Mouse (Mus musculus): ENCODE results near the gene Serpina1b.
"Not testable (repeated sequence)": the region's sequence is repeated elsewhere in the genome, so short reads cannot be mapped to it uniquely, and the experiment has no call there.

Serpina1b gene

DNA sequence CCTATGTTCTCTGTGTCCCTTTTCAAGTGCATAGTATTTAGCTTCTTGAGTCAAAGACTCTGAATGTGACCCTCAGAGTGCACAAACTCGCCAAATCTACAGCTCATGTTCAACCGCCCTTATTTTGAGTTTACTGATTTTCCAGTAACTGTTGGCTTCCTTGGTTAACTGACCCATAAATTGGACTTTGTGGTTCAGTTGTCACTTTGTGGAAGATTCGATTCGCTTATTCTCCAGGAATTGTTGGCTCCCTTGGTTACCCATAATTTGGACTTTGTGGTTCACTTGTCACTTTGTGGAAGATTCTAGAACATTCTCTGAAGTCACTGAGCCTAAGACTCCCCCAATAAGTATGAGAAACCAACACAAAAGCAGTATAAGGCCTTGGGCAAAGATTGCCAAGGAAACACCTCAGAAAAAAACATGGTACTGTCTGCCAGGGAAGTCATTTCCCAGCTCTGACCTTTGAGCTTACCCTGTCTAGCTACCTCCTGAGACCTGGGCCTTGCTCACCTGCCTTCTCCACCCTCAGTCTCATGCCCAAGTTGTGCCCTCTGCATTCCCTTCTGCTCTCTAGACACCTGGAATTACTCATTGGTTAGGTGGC lies 129.9 kb downstream of the Serpina1b start:
- no peak for DNase-seq (ENCODE audit: extremely low spot score, low read depth, low spot score)

DNA sequence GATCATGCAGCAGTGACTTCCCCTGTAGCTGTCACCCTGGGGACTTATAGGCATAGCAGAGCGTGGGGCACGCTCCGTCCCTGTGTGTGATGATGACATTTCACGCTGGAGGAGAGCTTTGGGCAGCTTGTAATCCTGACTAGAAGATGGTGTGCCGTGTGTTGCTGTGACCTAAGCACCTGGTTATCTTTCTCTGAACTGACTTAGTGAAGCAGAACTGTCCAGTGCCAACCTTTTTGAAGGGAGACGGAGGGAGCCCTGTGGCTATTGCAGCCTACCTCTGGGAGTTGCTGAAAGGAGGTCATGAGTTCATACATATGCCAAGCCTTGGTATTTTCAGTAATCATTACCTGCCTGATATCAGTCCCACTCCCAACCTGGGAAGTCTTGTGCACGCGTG lies 134.7 kb downstream of the Serpina1b start, which contains the start of gene Serpina1f:
Gene Serpina1f, minus strand, starts transcription at position 101 of the 400 bp plus-strand sequence.
- DNase-seq (ENCODE audit: extremely low spot score, low read depth, low spot score): no peak

DNA sequence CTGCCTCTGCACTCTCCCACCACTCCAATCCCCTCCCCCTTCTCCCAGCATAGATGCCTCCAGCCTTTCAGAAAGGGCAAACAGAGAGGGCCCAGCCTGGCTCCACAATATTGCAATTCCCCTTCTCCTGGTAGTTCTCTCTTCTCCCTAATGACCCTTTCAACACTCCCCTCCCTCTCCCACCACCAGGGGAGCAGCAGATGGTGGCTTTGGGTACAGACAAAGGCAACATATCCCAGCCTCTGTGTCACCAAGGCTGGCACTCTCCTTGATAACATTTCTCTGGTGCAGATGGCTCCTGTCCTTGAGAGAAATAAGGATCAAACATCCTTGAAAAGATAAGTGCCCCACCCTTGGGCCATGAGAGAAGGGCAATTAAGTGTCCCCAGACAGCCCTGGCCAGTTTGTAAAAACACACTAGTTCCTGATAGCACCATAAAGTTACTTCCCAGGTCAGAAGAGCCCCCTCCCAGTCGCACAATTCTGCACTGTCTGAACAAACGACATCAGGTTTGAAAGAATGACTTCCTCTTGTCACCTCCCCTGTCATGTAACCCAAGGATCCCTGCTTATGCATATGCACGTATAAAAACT lies 141.9 kb downstream of the Serpina1b start:
- no peak for DNase-seq (ENCODE audit: extremely low spot score, low read depth, low spot score)

DNA sequence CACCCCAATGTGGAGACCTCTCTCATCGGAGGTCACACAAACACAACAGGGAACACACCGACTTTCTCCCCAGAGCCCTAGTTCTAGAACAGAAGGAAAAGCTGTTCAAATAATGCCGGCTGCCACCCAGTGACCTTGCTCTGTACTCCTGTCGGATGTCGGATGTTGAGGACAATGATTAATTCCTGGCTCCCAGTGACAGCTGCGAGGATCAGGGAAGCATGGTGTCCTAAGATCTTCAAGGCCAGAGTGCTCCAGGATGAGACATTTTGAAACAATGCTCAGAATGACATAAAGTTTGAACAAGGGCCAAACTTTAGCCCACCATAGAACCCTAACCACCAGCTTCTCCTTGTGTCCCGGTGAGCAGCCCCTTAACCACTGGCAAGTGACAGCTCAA lies 143.2 kb downstream of the Serpina1b start:
- no peak for DNase-seq (ENCODE audit: extremely low spot score, low read depth, low spot score)

DNA sequence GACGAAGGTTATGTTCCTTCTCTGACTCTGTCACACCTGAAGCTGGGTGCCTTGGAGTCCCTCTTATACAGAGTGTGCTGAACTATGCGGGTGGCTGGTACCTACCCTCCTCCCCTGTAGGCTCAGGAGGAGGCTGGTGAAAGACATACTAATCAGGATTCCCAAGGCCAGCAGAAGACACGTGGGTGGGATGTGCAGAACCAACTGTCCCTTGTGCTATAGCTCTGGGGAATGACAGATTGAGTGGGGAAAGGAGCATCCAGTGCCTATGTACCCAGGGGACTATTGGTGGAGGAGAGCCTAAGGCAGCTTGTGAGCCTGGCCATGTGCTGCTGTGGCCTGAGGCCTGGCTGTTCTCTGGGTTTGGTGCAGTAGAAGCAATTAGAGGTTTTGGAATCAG lies 144.1 kb downstream of the Serpina1b start:
- no peak for DNase-seq (ENCODE audit: extremely low spot score, low read depth, low spot score)

DNA sequence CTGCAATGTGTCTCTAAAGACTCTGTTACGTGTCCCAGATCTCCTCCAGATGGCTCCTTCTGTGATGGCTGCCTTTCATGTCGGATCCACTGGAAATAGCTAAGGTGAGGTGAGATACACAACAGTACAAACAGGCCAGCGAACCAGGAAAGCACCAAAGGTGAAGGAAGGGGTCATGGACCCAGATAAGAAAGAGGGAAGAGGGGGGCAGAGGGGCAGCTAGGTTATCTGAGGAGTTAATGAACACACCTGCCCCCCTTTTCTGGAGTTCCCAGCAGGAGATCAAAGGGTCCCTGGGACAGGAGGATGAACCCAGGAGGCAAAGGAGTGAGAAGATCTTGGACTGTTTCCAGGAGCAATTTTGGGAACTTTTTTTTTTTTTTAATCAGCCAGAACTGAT lies 144.8 kb downstream of the Serpina1b start:
- DNase-seq (ENCODE audit: extremely low spot score, low read depth, low spot score): no peak

DNA sequence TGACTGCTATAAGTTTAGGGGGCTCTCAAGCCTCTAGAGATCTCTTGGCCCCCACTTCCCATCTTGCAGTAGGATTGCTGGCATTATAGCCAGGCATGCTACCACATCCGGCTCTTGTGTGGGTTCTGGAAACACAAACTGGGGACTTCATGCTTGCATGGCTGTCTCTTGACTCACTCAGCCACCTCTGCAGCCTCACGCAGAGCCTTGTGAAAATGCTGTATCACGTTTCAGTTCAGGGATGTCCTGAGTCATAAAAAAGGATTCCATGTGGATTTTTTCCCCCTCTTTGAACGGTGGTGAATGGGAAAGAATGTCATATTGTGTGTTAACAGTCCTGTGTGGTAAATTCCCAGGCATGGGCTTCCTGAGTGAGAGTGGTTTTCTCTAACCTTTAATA lies 146.4 kb downstream of the Serpina1b start:
- no peak for DNase-seq (ENCODE audit: extremely low spot score, low read depth, low spot score)

DNA sequence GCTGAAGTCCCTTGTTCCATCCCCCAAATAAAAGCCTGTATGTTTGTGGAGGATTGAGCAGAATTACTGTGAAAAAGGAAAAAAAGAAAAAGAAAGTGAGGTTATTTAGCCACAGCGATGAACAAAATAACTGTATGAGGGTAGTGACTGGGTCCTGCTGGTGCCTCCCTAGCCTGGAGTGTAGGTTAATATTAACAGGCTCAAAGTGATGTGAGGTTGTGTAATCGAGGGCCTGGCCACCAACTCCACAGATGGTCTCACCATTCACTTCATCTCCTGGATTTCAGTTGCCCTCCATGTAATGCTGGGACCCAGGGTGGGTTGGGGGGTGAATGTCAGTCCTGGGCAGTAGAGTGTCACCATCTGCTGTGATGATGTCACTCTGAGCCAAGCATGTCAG lies 148.4 kb downstream of the Serpina1b start:
- no peak for DNase-seq (ENCODE audit: extremely low spot score, low read depth, low spot score)

DNA sequence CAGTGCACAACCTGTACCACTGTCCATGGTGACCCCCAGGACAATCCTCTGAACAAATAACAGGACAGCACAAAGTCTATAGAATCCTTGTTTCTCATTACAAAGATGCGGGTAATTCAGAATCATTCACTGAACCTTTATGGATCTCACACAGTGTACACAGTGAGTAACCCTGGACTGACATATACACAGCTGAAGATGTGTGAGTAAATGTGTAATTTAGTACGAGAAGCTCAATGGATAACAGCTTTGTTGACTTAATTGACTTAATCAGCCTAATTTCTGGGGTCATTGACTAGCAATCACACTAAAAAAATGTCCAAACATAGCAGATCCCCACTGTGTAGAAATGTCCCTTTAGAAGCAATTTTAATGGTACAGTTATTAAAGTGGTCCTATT lies 149.0 kb downstream of the Serpina1b start:
- no peak for DNase-seq (ENCODE audit: extremely low spot score, low read depth, low spot score)

DNA sequence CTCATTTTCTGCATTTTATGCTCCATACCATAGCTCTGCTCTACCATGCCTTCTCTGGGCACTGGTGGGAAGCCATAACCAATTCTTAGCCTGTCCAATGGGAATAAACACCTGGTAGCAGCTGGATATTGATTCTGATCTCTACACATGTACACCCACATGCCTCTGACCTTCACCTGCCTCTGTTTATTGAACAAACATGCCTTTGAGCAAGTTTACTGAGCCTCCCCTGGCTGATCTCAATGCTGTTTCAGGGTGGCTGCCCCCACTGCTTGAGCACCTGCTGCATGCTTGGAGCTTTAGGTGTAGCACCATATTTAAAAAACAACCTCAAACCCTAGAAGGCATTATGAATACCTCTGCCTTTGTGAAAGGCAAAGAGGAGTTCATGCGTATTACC lies 150.3 kb downstream of the Serpina1b start:
- DNase-seq (ENCODE audit: extremely low spot score, low read depth, low spot score): not testable (repeated sequence)
